Mouse (Mus musculus) left cerebral cortex, postnatal 4 days (tissue): ENCODE results near the gene Isca1. TPM values are rescaled to one million over a fixed set of nuclear protein-coding genes. Genes with fewer than 3 reads are reported as not detected.
"Not testable (repeated sequence)": the region's sequence is repeated elsewhere in the genome, so short reads cannot be mapped to it uniquely, and the experiment has no call there.

Source experiments
- DNase-seq: peaks from one replicate; pipeline ENCODE4 v3.0.0-alpha.2; 2022
- intact Hi-C: fragments of 180-260 bp; cut with DNase I; formaldehyde crosslinking; loops from one replicate; pipeline ENCODE4 v1.15.1; 2025
- total RNA-seq, 2 experiments: library from RNA; stranded (reverse); gene quantifications; 2 replicates each; pipeline ENCODE4 v1.2.3; 2021

The Isca1 gene
- total RNA-seq, 2 experiments from 2014 or later = 74.4 to 76.6 TPM

GRCm38 (mm10) chr13:59756906-59757305, 12.7 kb downstream of the Isca1 start:
- intact Hi-C loops = no loop called here
- no peak for DNase-seq

DNA sequence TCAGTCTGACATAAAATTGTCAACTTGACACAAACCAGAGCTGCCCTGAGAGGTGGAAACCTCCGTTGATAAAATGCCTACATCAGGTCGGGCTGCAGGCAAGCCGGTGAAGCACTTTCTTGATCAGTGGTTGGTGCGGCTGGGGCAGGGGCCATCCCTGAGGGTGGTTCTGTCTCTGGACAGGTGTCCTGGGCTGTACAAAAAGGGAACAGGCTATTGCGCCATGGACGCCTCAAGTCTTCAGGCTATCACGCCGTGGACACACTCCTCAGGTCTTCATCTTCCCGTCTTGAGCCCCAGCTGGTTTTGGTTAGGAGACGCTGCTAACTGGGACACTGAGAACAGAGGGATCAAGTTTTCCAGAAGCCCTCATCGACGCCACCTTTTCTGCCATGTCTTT, 19.3 kb downstream of the Isca1 start:
- intact Hi-C loops = no loop called here
- no peak for DNase-seq

- no peak for DNase-seq
- intact Hi-C loops = no loop called here
Observed at GRCm38 (mm10) chr13:59746711-59747110, 22.9 kb downstream of the Isca1 start, which contains the start of gene 1700014D04Rik. Gene 1700014D04Rik, minus strand, starts transcription at chr13:59746752.

- no peak for DNase-seq
- intact Hi-C loops = no loop called here
Observed at GRCm38 (mm10) chr13:59746164-59746563, 23.4 kb downstream of the Isca1 start.

DNA sequence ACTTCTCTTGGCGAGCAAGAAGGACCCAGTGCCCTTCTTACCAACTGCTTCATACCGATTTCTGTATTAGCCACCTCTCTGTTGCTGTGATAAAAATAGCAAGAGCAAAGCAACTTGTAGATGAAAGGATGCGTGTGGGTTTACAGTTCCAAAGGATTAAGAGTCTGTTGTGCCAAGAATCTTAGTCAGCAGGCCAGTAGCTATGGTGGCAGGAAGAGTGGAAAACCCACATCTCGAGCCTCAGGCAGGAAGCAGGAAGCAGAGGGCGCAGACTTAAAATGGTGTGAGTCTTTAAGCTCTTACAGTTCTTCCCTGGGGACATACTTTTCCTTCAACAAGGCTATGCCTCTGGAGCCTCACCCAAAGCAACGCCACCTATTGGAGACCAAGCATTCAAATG, 24.1 kb downstream of the Isca1 start:
- intact Hi-C loops = no loop called here
- no peak for DNase-seq

DNA sequence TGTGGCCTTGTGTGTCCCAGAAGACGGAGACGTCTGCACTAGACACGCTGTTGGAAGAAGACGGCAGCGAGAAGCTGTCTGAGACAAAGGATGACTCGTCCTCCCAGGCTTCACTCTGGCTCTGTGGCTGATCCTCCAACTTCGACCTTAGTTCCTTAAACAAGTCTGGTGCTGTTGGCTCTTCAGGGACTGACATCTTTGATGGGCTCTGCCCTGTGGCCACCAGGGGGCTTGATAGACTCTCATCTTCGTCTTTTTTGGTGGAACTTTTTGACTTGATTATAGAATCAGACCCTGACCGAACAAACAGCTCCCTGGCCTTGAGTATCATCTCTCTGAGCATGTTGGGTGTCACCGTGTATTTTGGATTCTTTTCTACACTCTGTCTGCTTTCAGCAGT, 27.9 kb downstream of the Isca1 start:
- no peak for DNase-seq
- intact Hi-C loops = no loop called here

GRCm38 (mm10) chr13:59741096-59741495, 28.5 kb downstream of the Isca1 start:
- intact Hi-C loops = no loop called here

GRCm38 (mm10) chr13:59739397-59739796, 30.2 kb downstream of the Isca1 start:
- intact Hi-C loops = no loop called here
- DNase-seq = no peak

More at GRCm38 (mm10) chr13:59741096-59741495, 28.5 kb downstream of the Isca1 start:
- peak; percentile 15 for DNase-seq

DNA sequence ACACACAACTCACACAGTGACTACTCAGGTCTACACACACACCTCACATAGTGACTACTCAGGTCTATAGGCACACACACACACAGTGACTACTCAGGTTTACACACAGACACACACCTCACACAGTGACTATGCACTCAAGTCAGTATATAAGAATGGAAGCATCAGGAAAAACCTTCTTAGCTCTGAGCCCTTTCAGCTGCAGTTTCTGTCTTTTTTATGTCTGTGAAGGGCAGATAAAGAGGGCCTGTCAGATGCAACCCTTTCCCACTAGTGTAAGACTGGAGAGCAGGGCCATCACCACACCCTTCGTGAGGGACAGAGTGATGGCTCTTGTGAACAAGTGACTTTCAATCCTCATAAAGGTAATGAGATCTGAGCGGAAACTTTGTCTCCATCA, 31.2 kb downstream of the Isca1 start:
- intact Hi-C loops = no loop called here
- DNase-seq = no peak

GRCm38 (mm10) chr13:59735190-59735589, 34.4 kb downstream of the Isca1 start:
- intact Hi-C loops = no loop called here
- no peak for DNase-seq

DNA sequence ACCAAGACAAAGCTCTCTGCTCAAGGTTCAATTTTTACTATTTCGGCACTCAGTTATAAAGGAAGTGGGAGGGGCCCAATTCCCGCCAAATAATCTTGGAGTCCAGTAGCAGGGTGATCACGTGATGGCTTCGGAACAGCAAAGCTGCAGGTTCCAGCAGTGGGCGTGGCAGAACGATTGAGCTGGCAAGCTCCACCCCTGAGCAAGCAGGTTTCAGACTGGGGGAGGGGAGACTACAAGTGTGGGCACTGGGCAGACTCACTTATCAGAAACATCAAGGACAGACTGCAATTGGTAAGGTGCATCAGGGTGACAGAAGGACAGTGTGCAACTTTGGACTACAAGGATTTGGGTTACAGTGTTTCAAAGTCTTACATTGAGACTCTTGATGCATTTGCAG, 35.3 kb downstream of the Isca1 start:
- intact Hi-C loops = not testable (repeated sequence)

DNA sequence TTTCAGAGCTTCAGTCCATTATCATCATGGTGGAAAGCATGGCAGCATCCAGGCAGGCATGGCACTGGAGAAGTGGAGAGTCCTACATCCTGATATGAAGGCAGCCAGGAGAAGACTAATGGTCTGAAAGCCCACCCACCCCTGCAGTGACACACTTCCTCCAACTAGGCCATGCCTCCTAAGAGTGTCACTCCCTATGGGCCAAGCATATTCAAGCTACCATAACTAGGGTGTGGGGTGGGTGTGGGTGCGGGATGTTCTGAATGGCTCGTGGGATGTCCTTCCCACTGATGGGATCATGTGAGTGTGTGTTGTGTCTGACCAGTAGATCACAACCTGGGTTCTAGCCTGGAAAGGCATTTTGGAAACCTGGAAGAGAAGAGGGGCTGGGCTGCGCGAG, 35.7 kb downstream of the Isca1 start:
- intact Hi-C loops = no loop called here
- DNase-seq = no peak

More for the DNA sequence above, 35.3 kb downstream of the Isca1 start:
- DNase-seq = not testable (repeated sequence)

DNA sequence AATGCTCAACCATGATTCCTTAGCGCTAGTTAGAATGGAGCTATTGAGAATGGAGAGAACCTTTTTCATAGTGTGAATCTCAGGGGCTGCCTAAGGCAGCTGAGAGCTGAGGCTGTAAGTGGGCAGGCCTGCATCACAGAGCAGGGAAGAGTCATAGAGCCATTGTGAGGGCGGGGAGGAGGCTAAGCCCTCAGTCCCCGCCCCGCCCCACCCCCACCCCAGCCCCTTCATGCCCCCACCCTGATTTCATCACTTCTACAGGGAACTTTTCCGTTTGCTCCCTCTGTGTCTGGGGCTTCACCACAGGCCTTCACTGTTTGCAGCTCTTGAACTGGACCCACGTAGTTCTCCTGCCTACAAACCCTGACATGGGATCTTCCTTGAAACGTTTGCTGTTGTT, 38.0 kb downstream of the Isca1 start, which contains the start of gene Spata31d1d:
TSS of gene Spata31d1d (minus strand) at position 101 of the 400 bp plus-strand sequence.
- DNase-seq = no peak
- intact Hi-C loops = no loop called here

DNA sequence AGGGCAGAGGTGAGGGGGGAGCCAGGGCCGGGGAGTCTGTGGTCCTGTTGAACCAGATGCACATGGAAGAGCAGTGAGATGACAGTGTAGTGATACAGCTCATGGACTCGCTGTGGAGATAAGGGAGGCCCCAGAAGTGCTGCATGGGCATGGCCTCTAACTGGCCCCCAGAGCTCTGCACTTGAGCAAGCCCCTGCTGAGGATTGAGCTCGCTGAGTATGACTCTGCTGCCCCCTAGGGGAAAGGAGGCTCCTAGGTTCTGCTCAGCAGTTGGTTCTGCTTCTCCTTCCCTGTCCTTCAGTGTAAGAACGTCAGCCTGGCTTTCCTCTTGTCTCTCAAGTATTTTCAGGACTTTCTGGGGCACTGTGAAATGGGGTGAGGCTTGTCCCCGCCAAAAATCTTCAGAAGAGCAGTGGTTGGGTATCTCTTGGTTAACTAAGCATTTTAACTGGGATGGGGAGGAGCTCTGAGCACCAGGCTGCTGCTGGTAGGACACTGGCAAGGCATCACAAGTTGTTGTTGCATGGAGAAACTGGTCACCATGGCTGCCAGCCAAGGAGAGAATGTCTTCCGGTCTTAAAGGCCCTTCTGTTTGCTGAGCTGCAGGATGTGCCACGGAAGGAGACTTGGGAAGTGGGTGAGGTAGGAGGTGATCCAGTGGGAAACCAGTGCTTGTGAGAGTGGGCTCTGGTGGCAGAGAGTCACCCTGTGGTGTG, 41.1 kb downstream of the Isca1 start:
- intact Hi-C loops = loop anchor here (10.0 kb wide), 1 partner anchor 94 kb away; no protein-coding TSS in a partner anchor
- peak; percentile 82 for DNase-seq

DNA sequence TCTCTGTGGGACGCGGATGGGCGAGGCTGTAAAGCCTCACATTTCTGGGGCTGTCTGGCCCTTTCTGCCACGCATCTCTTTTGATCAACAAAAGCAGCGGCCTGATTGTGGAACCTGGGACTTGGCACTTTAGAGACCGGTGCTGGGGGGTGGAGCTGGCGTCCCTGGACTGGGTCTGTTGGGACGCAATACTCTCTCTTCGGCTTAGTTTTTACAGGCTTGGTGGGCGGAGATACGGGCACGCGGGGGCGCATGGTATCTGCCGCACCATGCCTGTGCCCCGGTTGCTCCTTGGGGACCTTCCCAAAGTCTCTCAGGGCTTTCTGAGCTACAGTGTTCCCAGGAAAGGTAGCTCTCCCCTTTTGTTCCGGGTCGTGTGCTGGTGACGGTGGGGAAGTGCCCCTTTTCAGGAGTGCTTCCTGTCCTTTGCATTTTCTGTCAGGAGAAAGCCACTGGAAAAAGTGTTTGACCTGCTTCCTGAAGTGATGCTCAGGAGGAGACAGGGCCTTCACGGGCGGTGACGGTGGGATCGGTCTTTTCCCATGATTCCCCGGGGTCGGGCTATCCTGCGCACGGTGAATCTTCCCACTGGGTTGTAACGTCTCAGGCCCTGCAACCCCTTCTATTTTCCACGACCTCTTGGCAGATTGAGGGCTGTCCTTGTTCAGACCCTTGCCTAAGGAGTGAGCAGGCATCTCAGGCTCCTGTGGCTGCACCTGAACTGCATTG, 43.3 kb downstream of the Isca1 start:
- intact Hi-C loops = loop anchor here (10.0 kb wide), 1 partner anchor 92 kb away; no protein-coding TSS in a partner anchor
- DNase-seq = no peak

- intact Hi-C loops = loop anchor here (10.0 kb wide), 1 partner anchor 87 kb away; no protein-coding TSS in a partner anchor
- not testable (repeated sequence) for DNase-seq
Observed at GRCm38 (mm10) chr13:59722089-59722488, 47.5 kb downstream of the Isca1 start.

DNA sequence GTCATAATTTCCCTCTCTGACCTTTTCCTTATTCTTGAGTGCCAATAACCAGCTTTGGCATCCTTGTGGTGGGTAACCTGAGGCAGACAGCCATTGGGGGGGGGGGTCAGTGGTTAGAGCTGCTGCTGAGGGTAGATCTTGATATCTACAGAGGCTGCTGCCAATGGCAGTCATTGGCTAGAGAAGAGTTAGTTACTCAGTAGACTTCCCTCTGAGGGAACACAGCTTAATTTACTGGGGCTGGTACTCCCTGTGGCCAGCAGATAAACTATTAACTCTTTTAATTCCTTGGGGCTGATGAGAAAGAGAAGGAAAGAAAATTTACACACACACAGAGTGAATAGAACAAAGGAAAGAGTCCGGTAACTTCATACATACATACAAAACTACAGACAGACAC, 50.1 kb downstream of the Isca1 start:
- DNase-seq = no peak
- intact Hi-C loops = no loop called here

DNA sequence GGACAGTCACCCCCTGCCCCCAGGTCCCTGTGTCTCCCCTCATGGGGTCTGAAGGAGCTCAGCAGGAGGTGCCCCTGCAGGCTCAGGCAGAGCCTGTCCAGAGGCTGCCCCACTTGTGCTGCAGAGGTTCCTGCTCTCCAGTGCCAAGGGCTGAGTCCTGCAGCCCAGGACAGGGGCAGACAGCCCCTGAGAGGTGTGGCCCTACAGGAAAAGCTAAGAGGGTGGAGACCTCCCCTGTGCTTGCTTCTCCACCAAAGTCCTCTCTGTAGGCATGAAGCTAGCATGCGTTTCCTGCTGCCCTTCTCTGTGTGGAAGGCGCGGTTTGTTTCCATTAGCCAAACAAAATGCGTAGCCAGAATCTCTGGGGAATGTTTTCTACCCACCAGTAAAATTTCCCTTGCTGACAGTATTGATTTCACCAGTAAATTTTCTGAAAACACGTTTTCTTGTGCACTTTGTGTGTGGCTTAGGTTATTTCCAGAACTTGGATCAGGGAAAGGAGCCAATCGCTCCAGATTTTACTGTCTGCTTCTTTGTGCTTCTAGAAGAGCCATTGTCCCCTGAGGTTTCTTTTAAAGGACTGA, 50.7 kb downstream of the Isca1 start:
- DNase-seq, intact Hi-C loops: not testable (repeated sequence)

- intact Hi-C loops = no loop called here
- no peak for DNase-seq
Observed at GRCm38 (mm10) chr13:59713710-59714109, 55.9 kb downstream of the Isca1 start.

DNA sequence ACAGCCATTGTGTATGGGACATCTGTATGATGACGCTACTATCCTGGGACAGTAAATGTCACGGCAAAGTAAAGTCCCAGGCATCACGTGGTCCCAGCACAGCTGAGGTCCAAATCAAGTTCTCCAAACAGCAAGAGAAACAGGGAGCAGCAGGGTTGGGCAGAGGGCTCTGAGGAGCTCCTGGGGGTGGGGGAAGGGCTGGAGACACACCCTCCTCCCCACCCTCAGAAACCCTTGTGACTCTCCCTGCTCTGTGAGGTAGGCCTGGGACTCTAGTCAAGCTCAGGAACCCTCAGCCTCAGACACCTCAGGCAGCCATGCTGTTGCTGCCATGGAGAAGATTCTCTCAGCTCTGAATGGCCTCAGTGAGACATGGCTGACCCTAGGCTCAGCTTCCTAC, 57.6 kb downstream of the Isca1 start, which contains the start of gene Spata31d1b:
TSS of gene Spata31d1b (plus strand) at position 301 of the 400 bp plus-strand sequence.
- DNase-seq, intact Hi-C loops: not testable (repeated sequence)

- intact Hi-C loops = no loop called here
- DNase-seq = no peak
Observed at GRCm38 (mm10) chr13:59710230-59710629, 59.4 kb downstream of the Isca1 start, which contains the start of gene Spata31d1a. Gene Spata31d1a, minus strand, starts transcription at chr13:59710330.
